Mouse (Mus musculus): Measurements from ENCODE around the gene Adam11.

DNA sequence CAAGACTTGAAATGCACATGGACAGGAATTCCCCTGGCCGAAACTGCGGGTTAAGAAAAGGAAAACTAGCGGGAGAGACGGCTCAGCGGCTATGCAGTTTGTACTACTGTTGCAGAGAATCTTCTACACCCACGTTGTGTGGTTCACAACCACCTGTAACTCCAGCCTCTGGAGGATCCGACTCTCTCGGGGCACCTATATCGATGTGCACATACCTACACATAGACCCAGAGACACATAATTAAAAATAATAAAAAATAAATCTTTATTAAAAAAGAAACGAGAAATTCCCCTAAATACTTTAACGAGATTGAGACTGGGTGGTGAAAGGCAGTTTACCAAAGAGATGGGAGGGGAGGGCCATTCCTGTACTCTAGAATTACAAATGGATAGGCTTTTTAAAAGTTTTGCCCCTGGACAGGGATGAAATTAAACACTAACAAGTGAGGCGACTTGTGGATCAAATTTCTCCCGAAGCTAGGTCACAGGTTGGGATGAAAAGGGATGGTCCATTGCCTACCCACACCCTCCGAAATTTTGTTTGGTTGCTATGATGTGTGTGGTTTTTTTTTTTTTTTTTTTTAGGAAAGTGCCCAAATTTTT lies 58.6 kb downstream of the Adam11 start:
- TF ChIP-seq CTCF (IDR thresholded peaks at IDR 0.05; ENCODE audit: low read depth) (no peak), EP300 (IDR thresholded peaks at IDR 0.05; ENCODE audit: low read depth) (no peak)
